Mouse (Mus musculus) midbrain, embryonic 11.5 days (tissue): ENCODE measurements around the gene Zfp72. TPM values are rescaled to one million over a fixed set of nuclear protein-coding genes. Genes with fewer than 3 reads are reported as not detected.

Source experiments
- microRNA counts: library from miRNA; unstranded; fragments of <30 nt; microRNA quantifications from one replicate; lab custom pipeline; 2015
- microRNA-seq: library from miRNA; unstranded; fragments of <30 nt; microRNA quantifications from one replicate; pipeline ENCODE4, GENCODE M21; 2017
- polyA plus RNA-seq: library from polyadenylated mRNA; unstranded; fragments of >200 nt; fragmentation: Nextera tagmentation; extraction: Ambion mirVana; gene quantifications from 2 replicates; pipeline ENCODE4 v1.2.1, GENCODE M21; 2014

Zfp72 gene
- polyA plus RNA-seq, 1 experiment from 2014 or later = 4.8 TPM

MicroRNA genes within 50 kb of the gene (microRNA counts, 519-probe panel; counts per million panel counts)
- microRNA mmu-miR-692 (lab: Ali Mortazavi, UCI) = not detected

Small RNA genes within 50 kb of the gene (microRNA-seq; reads per million reads assigned to microRNA genes)
- gene Mir692-3 = not detected

Other genes starting within 250 kb of the Zfp72 start
- 69.4 and 71.2 TPM in 2 replicates for gene Exoc3, start 182.1 kb downstream of the Zfp72 start, polyA plus RNA-seq
- gene Ahrr, start 98.5 kb downstream of the Zfp72 start, polyA plus RNA-seq = 1.4 and 1.5 TPM in 2 replicates
- gene Pdcd6, start 73.3 kb downstream of the Zfp72 start, polyA plus RNA-seq = 116 and 125 TPM in 2 replicates
- 227 and 233 TPM in 2 replicates for gene Sdha, start 40.6 kb downstream of the Zfp72 start, polyA plus RNA-seq
- gene Ccdc127, start 40.5 kb downstream of the Zfp72 start, polyA plus RNA-seq = 58.2 and 61.9 TPM in 2 replicates
- not detected in 2 replicates for gene Lrrc14b, start 26.8 kb downstream of the Zfp72 start, polyA plus RNA-seq
- 82.1 and 82.3 TPM in 2 replicates for gene Ftl1-ps1, start 8.9 kb upstream of the Zfp72 start, polyA plus RNA-seq
- gene Zfp825, start 103.2 kb upstream of the Zfp72 start, polyA plus RNA-seq = 22.8 and 23.7 TPM in 2 replicates
- 4.6 and 6.0 TPM in 2 replicates for gene Erap1, start 248.7 kb upstream of the Zfp72 start, polyA plus RNA-seq